Mouse (Mus musculus) yolk sac, embryonic 10.5 days (tissue): ENCODE measurements around the gene Sik2.

Source experiments
- DNase-seq: peaks from one replicate; pipeline ENCODE4 v3.0.0-alpha.2; 2017; ENCODE audit warnings: low spot score

The Sik2 gene

DNA sequence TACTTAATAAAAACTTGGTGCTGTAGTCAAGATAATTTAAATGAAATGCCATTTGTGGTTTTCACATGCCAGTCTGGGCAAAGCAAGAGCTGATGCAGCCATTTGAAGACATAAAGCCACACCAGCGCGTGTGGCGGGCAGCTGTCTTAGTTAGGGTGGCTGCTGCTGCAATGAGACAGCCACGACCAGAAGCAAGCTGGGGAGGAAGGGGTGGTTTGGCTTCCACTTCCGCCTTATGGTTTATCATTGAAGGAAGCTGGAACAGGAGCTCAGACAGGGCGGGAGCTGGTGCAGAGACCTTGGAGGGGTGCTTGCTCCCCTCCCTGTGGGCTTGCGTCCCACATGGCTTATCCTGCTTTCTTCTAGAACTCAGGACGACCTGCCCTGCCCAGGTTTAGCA is 143.1 kb downstream of the Sik2 start:
- no peak for DNase-seq

DNA sequence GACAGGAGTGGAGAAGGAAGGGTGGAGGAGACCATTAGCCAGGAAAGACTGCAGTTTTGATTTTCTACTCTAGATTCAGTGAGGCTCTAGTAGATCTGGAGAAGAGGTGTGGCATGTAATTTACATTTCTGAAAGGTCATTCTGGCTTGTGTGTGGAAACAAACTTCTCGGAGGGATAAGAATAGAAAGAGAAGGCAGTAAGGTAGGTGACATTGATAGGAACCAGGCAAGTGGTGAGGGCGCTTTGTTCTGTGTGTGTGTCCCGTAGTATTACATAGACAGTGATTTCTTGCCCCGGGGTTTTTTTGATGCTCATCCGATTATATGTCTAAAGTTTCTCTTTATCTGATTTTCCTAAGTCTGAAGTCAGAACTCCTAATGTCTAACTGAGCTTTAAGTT is 144.0 kb downstream of the Sik2 start:
- no peak for DNase-seq

DNA sequence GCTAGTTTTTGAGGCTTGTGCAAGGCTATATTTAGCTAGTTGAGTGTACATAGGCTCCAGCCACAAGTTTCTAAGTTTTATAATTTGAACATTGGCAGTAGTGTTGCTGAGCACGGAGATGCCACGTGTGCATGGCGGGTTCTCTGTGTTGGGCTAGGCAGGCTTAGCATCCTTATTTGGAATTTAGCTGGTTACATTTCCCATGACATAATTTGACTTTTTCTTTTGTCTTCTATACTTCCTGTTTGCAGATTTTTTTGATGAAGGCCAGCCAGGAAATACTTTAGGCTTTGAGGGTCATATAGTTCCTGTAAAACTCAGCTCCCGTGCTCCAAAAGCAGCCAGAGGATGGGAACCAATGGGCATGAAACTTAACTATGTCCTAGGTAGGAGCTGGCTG is 145.0 kb downstream of the Sik2 start:
- DNase-seq, result no peak

GRCm38 (mm10) chr9:50861119-50861839 is 147.6 kb downstream of the Sik2 start:
- no peak for DNase-seq

DNA sequence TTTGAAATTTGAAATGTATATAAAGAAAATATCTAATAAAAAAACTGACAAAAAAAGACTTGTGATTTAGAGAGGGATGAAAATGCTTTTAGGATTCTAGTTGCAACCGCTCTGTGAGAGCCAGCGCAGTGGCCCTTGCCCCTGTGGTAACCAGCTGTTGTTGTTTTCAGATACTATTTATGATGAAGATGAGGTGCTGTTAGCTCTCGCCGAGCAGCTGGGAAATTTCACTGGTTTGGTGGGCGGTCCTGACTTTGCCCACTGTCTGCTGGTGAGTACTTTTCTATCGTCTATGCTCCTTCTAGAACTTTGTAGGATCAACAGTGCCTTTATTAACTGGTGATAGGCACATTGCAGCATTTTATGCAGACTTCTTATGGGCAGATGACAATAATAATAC is 150.2 kb downstream of the Sik2 start:
- DNase-seq, result no peak

DNA sequence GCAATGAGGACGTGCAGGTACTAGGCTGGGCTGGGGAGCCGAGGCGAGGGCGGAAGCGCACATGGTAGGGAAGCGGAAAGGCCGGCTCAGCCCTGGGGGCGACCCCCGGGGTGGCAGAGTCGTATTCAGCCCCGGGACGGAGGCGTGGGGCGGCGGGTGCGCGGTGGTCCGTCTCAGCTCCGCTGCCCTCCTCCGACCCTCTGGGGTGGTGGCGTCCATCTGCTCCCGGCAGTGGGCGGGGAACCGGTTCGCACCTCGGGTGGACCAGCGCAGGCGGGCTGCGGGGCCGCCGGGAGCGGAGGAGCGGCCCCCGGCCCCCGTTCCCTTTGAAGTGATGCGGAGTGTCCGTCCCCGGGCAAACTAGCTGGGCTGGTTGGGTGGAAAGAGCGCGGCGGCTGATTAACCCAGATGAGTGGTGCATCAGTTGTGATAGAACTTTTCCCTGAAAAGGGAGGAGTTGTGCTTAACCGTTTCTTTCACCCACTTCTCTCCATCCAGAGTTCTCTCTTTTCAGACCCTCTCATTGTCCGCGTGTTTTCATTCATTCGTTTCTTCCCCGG is 151.7 kb downstream of the Sik2 start:
- DNase-seq, result no peak

DNA sequence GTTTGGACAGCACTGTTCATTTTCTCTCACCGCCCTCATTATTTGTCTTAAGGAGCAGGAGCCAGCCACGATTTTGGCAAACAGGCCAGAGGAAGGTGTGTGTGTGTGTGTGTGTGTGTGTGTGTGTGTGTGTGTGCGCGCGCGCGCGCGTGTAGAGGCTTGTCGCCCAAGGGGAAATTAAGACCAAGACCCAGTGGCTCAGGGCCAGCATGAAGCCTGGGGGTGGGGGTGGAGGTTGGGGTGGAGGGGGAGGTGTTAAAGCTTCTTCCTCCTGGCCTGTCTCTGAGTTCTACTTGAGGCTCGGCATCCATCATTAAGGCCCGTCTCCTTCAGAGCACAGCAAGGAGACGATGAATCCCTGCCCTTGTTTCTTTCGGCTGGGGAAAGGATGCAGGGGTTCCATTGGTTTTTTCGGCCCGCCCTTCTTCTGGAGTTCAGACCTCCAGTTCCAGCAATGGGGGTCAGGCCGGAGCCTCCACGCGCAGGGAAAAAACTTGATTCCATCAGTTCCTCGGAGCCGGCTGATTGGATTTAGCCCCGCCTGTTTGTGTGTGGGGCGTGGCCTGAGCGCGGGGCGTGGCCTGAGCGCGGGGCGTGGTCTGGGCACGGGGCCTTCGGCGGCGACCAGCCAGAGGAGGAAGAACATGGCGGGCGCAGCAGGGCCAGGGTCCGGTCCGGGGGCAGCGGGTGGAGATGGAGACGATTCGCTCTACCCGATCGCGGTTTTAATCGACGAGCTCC is 152.4 kb downstream of the Sik2 start:
- peak; percentile 94 for DNase-seq

- DNase-seq, result no peak
Observed at GRCm38 (mm10) chr9:50855780-50856179, 153.1 kb downstream of the Sik2 start.

DNA sequence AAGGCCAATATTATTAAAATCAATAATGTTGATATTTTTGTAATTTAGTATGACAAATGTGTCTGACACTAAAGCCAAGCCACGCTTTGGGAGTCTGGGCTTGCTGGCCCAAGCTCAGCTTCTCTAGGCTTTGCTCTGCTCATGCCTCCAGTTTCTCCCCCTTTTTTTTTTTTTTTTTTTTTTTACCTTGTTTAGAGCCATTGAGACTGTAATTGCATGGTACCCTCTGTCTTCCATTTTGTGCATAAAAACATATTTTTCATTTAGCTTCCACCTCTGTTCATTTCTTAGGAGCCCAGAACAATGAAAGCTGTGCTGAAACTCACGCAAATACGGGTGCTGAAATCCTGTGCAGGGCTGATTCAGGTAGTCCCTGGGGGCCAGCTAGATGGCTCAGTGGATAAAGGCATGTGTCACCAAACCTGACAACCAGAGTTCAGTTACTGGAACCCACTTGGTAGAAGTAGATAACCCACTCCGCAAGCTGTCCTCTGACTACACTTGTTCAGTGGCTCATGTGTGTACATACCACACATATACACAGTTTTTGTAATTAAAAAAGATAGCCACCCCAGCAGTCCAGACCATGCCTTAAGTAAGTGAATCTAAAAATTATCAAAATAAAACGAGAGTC is 153.6 kb downstream of the Sik2 start:
- no peak for DNase-seq

- DNase-seq, result no peak
Observed at GRCm38 (mm10) chr9:50854376-50854775, 154.5 kb downstream of the Sik2 start.

GRCm38 (mm10) chr9:50852634-50853349 is 156.1 kb downstream of the Sik2 start:
- no peak for DNase-seq

- no peak for DNase-seq
Observed at GRCm38 (mm10) chr9:50850713-50851112, 158.2 kb downstream of the Sik2 start.

DNA sequence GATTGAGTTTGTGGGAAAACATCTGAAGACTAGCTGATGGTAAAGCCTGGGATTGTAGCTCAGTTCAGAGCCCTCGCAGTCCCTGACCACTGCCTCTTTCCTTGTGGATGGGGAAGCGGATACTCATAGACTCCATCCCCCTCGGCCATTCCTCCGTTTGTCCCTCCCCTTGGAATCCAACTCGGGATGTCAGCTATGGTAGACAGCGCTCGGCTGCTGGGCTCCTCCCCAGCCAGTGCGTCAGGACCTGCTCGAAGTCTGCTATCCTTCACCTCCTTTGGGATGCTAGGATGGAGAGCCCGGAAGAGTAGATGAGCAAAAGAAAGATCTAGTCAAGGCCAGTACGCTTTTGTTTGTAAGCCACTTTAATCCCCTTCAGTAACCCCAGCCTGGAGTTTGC is 158.6 kb downstream of the Sik2 start:
- DNase-seq, result no peak

DNA sequence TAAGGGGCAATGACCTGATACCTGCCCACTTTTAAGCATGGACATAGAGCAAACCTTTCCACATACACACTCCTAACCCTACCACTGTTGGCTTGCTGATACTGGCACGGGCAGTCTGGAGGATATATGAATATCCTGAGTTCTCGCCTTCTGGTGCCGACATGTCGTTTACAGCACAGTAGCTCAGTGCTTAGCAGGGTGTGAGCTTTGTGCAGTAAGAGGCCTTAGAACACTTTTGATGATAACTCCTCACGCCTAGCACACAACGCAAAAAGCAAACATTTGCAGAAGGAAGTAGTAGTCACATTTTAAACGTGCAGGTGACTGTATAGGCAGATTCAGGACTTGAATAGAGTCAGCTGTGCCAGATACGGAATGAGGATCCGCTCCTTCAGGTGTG is 159.1 kb downstream of the Sik2 start:
- no peak for DNase-seq

DNA sequence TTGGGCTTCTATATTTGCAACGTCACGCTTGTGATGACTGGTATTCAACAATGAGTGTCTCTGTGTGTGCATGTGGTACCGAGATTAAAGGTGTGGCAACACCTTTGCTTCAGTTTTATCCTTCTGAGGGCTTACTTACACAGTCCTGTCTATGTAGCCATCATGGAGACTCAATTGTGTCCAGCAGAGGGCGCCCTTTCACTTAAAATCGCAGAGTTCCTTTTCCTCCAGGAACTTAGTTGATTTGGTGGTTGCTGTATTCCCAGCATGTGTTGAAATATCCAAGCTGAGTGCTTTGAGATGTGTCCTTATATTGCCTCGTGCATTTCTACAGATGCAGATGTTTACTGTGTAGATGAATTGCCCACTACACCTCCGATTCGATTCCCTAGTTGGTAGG is 159.6 kb downstream of the Sik2 start:
- peak; percentile 80 for DNase-seq

- peak; percentile 44 for DNase-seq
Observed at GRCm38 (mm10) chr9:50848821-50849220, 160.1 kb downstream of the Sik2 start.

GRCm38 (mm10) chr9:50847606-50848368 is 161.1 kb downstream of the Sik2 start:
- DNase-seq, result peak; percentile 47

- no peak for DNase-seq
Observed at GRCm38 (mm10) chr9:50847133-50847532, 161.7 kb downstream of the Sik2 start.

DNA sequence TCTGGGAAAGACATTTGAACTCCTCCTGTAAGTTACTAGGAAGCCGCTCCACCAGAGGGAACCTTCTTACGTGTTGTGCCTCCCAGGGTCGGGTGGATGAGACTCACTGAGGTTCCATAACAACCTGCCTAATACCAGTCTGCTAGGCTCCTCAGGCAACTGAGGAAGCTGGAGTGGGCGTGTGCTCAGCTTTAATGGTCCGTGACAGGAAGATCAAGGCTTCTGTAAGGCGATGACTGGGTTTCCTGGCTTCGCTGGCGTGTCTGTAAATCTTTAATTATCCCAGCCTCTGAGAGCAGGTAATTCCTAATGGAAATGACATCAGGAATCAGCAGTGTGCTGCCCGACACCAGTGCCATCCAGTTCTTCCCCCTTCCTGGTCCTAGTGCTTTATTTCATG is 163.3 kb downstream of the Sik2 start:
- no peak for DNase-seq

GRCm38 (mm10) chr9:50845081-50845480 is 163.8 kb downstream of the Sik2 start, which contains the start of gene Ppp2r1b:
Gene Ppp2r1b, plus strand, starts transcription at chr9:50845301.
- DNase-seq, result no peak
